Mouse (Mus musculus): ENCODE measurements at regions not wholly inside any gene's neighbourhood (a gene's known extent, or its start where the extent isn't known, plus 50 kb on each side); places are given as distances from the start of the nearest gene placed in this dataset.
A peak's percentile ranks its signal among the peaks of the same experiment; 100 is the strongest.

- Histone ChIP-seq H3K36me3 (no peaks in the 10 kb centered on the region), H3K4me1 (no peaks in the 10 kb centered on the region), H3K27me3 (no peaks in the 10 kb centered on the region), H3K9me3 (replicated peaks) (no peaks in the 10 kb centered on the region), H3K27ac (no peak overlapping the region), H3K4me3 (no peak overlapping the region), H3K4me2 (replicated peaks) (no peak overlapping the region), H3K9ac (no peak overlapping the region)
- no peak for ATAC-seq (ENCODE audit: low FRiP score)
- WGBS = 4% methylated on average over 2 of the region's 2 CpGs
Measured at GRCm38 (mm10) chr6:78899952-78900351, 431.3 kb upstream of the Reg3g start.

- no peak overlapping the region for H3K27ac ChIP-seq
- no peaks in the 10 kb centered on the region for H3K27me3 ChIP-seq
- no peak for ATAC-seq (ENCODE audit: low FRiP score)
- no peak overlapping the region for H3K4me3 ChIP-seq
- H3K4me1 ChIP-seq = no peaks in the 10 kb centered on the region
- 72% methylated on average over 3 of the region's 3 CpGs for WGBS
- no peak overlapping the region for H3K9ac ChIP-seq
- H3K9me3 ChIP-seq (replicated peaks) = no peaks in the 10 kb centered on the region
- no peaks in the 10 kb centered on the region for H3K36me3 ChIP-seq
- H3K4me2 ChIP-seq (replicated peaks) = no peak overlapping the region
Measured at GRCm38 (mm10) chr6:78892730-78893129, 424.1 kb upstream of the Reg3g start.

GRCm38 (mm10) chr6:78863031-78863430 lies 394.4 kb upstream of the Reg3g start:
- no peaks in the 10 kb centered on the region for H3K36me3 ChIP-seq
- H3K4me3 ChIP-seq = no peak overlapping the region
- no peaks in the 10 kb centered on the region for H3K9me3 ChIP-seq (replicated peaks)
- H3K4me1 ChIP-seq = no peaks in the 10 kb centered on the region
- no peak overlapping the region for H3K9ac ChIP-seq
- ATAC-seq (ENCODE audit: low FRiP score) = no peak
- H3K4me2 ChIP-seq (replicated peaks) = no peak overlapping the region
- H3K27me3 ChIP-seq = no peaks in the 10 kb centered on the region
- no peak overlapping the region for H3K27ac ChIP-seq

- no peak overlapping the region for H3K4me3 ChIP-seq
- no peaks in the 10 kb centered on the region for H3K9me3 ChIP-seq (replicated peaks)
- ATAC-seq (ENCODE audit: low FRiP score) = no peak
- no peaks in the 10 kb centered on the region for H3K36me3 ChIP-seq
- H3K27ac ChIP-seq = no peak overlapping the region
- WGBS = 63% methylated on average over 2 of the region's 2 CpGs
- H3K4me1 ChIP-seq = no peaks in the 10 kb centered on the region
- H3K27me3 ChIP-seq = no peaks in the 10 kb centered on the region
- H3K4me2 ChIP-seq (replicated peaks) = no peak overlapping the region
- no peak overlapping the region for H3K9ac ChIP-seq
Measured at GRCm38 (mm10) chr6:78841261-78841660, 372.6 kb upstream of the Reg3g start.

- peaks cover 3% of the 10 kb centered on the region; the same call in 1 of the 2 replicates for H3K4me1 ChIP-seq
- no peak overlapping the region for H3K27ac ChIP-seq
- no peak overlapping the region for H3K9ac ChIP-seq
- no peak overlapping the region for H3K4me2 ChIP-seq (replicated peaks)
- ATAC-seq (ENCODE audit: low FRiP score) = 0 out of 2 replicates have a peak, but pooled peaks have one; percentile 50
- no peaks in the 10 kb centered on the region for H3K36me3 ChIP-seq
- 49% methylated on average over 6 of the region's 6 CpGs for WGBS
- no peaks in the 10 kb centered on the region for H3K27me3 ChIP-seq
- H3K9me3 ChIP-seq (replicated peaks) = no peaks in the 10 kb centered on the region
- no peak overlapping the region for H3K4me3 ChIP-seq
Measured at GRCm38 (mm10) chr6:78825901-78826629, 357.4 kb upstream of the Reg3g start.

GRCm38 (mm10) chr6:78821251-78821650 lies 352.6 kb upstream of the Reg3g start:
- Histone ChIP-seq H3K4me2 (replicated peaks) (no peak overlapping the region), H3K9me3 (replicated peaks) (no peaks in the 10 kb centered on the region), H3K9ac (no peak overlapping the region), H3K4me1 (peaks cover 3% of the 10 kb centered on the region; the same call in 1 of the 2 replicates), H3K27ac (no peak overlapping the region), H3K4me3 (no peak overlapping the region), H3K36me3 (no peaks in the 10 kb centered on the region), H3K27me3 (no peaks in the 10 kb centered on the region)
- ATAC-seq (ENCODE audit: low FRiP score) = no peak
- WGBS = 86% methylated on average over 1 of the region's 1 CpGs

- H3K4me2 ChIP-seq (replicated peaks) = no peak overlapping the region
- no peak overlapping the region for H3K27ac ChIP-seq
- H3K4me3 ChIP-seq = no peak overlapping the region
- 69% methylated on average over 2 of the region's 2 CpGs for WGBS
- no peak overlapping the region for H3K9ac ChIP-seq
- no peaks in the 10 kb centered on the region for H3K36me3 ChIP-seq
- H3K9me3 ChIP-seq (replicated peaks) = no peaks in the 10 kb centered on the region
- no peaks in the 10 kb centered on the region for H3K4me1 ChIP-seq
- H3K27me3 ChIP-seq = no peaks in the 10 kb centered on the region
- ATAC-seq (ENCODE audit: low FRiP score) = no peak
Measured at GRCm38 (mm10) chr6:78797013-78797412, 328.3 kb upstream of the Reg3g start.

- Histone ChIP-seq H3K27me3 (no peaks in the 10 kb centered on the region), H3K36me3 (no peaks in the 10 kb centered on the region), H3K9ac (no peak overlapping the region), H3K4me1 (no peaks in the 10 kb centered on the region), H3K27ac (no peak overlapping the region), H3K4me3 (no peak overlapping the region), H3K9me3 (replicated peaks) (no peaks in the 10 kb centered on the region), H3K4me2 (replicated peaks) (no peak overlapping the region)
- ATAC-seq (ENCODE audit: low FRiP score) = no peak
- 70% methylated on average over 2 of the region's 2 CpGs for WGBS
Measured at GRCm38 (mm10) chr6:78788972-78789371, 320.3 kb upstream of the Reg3g start.

GRCm38 (mm10) chr6:78757619-78758018 lies 288.9 kb upstream of the Reg3g start:
- Histone ChIP-seq H3K9ac (no peak overlapping the region), H3K4me2 (replicated peaks) (no peak overlapping the region), H3K27me3 (no peaks in the 10 kb centered on the region), H3K27ac (no peak overlapping the region), H3K4me3 (no peak overlapping the region), H3K9me3 (replicated peaks) (no peaks in the 10 kb centered on the region), H3K4me1 (no peaks in the 10 kb centered on the region), H3K36me3 (no peaks in the 10 kb centered on the region)
- no peak for ATAC-seq (ENCODE audit: low FRiP score)
- WGBS = 91% methylated on average over 3 of the region's 3 CpGs

All from hindbrain, embryonic 12.5 days (tissue).